Mouse (Mus musculus) heart, adult 9 months (tissue): Measurements from ENCODE around the gene Atg4b.
"Not testable (repeated sequence)": the region's sequence is repeated elsewhere in the genome, so short reads cannot be mapped to it uniquely, and the experiment has no call there.

Source experiments
- DNase-seq, 2 experiments: peaks; one replicate each; pipeline ENCODE4 v3.0.0; 2022; ENCODE audit warnings: low spot score in 2 of 2

Gene Atg4b

GRCm38 (mm10) chr1:93756154-93756553, 4.9 kb downstream of the Atg4b start:
- no peak for DNase-seq

- DNase-seq, result no peak
Observed at GRCm38 (mm10) chr1:93760076-93760475, 8.8 kb downstream of the Atg4b start.

GRCm38 (mm10) chr1:93763531-93763930, 12.2 kb downstream of the Atg4b start:
- not testable (repeated sequence) for DNase-seq

- no peak for DNase-seq
Observed at GRCm38 (mm10) chr1:93764871-93765591, 13.7 kb downstream of the Atg4b start.

GRCm38 (mm10) chr1:93767600-93767999, 16.3 kb downstream of the Atg4b start:
- DNase-seq, result no peak

- DNase-seq, result no peak
Observed at GRCm38 (mm10) chr1:93769901-93770300, 18.6 kb downstream of the Atg4b start.

GRCm38 (mm10) chr1:93776686-93777085, 25.4 kb downstream of the Atg4b start:
- no peak for DNase-seq

GRCm38 (mm10) chr1:93786912-93787311, 35.6 kb downstream of the Atg4b start:
- DNase-seq, result no peak

GRCm38 (mm10) chr1:93794526-93794925, 43.2 kb downstream of the Atg4b start:
- no peak for DNase-seq

GRCm38 (mm10) chr1:93795886-93796285, 44.6 kb downstream of the Atg4b start:
- no peak for DNase-seq

GRCm38 (mm10) chr1:93800670-93801503, 49.6 kb downstream of the Atg4b start:
- DNase-seq, result no peak

GRCm38 (mm10) chr1:93801741-93802238, 50.5 kb downstream of the Atg4b start, which contains the start of gene Dtymk:
Gene Dtymk, minus strand, starts transcription at chr1:93801934.
- DNase-seq, result peak; percentile 93 to 95

- DNase-seq, result no peak
Observed at GRCm38 (mm10) chr1:93802771-93803170, 51.5 kb downstream of the Atg4b start.

GRCm38 (mm10) chr1:93803556-93804507, 52.5 kb downstream of the Atg4b start, which contains the start of gene Ing5:
Gene Ing5, plus strand, starts transcription at chr1:93803965.
- peak; percentile 95 to 99 for DNase-seq

GRCm38 (mm10) chr1:93804818-93805217, 53.5 kb downstream of the Atg4b start:
- no peak for DNase-seq

- no peak for DNase-seq
Observed at GRCm38 (mm10) chr1:93805221-93805951, 54.1 kb downstream of the Atg4b start.

- DNase-seq, result no peak
Observed at GRCm38 (mm10) chr1:93808871-93809270, 57.6 kb downstream of the Atg4b start.

GRCm38 (mm10) chr1:93810011-93810410, 58.7 kb downstream of the Atg4b start:
- no peak for DNase-seq

- no peak for DNase-seq
Observed at GRCm38 (mm10) chr1:93811495-93812039, 60.3 kb downstream of the Atg4b start.

- DNase-seq, result no peak
Observed at GRCm38 (mm10) chr1:93817823-93818532, 66.7 kb downstream of the Atg4b start.
